Mouse (Mus musculus): ENCODE measurements around the gene Prkch. TPM values are rescaled to one million over a fixed set of nuclear protein-coding genes. Genes with fewer than 3 reads are reported as not detected.

Prkch gene
- polyA plus RNA-seq, 1 experiment, result not detected

DNA sequence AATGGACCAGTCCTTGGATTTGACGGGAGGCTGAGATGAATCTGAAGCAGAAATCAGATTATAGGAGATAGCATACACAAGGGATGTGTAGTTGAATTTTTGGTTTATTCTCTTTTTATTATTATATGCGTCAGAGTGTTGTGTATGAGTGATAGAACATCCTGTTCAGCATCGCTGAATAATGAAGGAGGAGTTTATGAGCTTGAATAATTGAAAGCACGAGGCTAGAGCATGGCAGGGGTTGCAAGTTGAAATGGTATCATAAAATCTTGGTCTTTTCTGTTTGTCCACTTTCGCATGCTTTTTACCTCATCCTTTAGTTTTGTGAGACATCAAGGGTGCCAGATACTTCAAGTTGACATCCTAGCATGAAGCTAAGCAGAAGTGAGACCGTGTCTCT, 60.6 kb downstream of the Prkch start:
- 90% methylated on average over 6 of the region's 6 CpGs for WGBS
- no peak for TF ChIP-seq POLR2A (IDR thresholded peaks at IDR 0.05; ENCODE audit: insufficient read depth, low read depth, low read length)
- TF ChIP-seq CTCF (IDR thresholded peaks at IDR 0.05; ENCODE audit: insufficient read depth, low read depth, low read length), result no peak

DNA sequence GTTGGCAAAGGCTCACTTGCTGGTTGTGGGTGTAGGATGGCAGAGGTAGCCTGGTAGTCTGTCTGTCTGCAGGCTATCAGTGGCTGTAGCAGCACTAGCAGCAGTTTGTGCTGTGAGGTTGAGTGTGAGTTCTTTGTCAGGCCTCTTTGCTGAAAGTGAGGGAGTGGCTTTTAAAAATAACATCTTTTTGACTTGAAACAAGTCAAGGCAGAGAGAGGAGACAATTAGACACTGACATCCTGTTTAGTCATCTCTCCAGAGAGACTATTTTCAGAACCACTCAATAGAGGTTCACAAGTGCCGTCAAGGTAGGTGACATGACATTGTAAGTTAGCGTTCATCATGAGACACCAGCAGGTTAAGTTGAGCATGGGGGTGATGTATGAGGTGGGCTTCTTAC, 63.1 kb downstream of the Prkch start:
- 88% methylated on average over 2 of the region's 2 CpGs for WGBS
- no peak overlapping the region for H3K27ac ChIP-seq (ENCODE audit: insufficient read depth, low read depth, low read length)
- TF ChIP-seq CTCF (IDR thresholded peaks at IDR 0.05; ENCODE audit: insufficient read depth, low read depth, low read length), result no peak
- no peak for TF ChIP-seq POLR2A (IDR thresholded peaks at IDR 0.05; ENCODE audit: insufficient read depth, low read depth, low read length)
- no peak overlapping the region for H3K4me3 ChIP-seq (ENCODE audit: insufficient read depth, low read depth, low read length)
- H3K4me1 ChIP-seq (ENCODE audit: control insufficient read depth, insufficient read depth, low read length), result no peaks in the 10 kb centered on the region

More for the DNA sequence above, 60.6 kb downstream of the Prkch start:
- Histone ChIP-seq H3K27ac (ENCODE audit: insufficient read depth, low read depth, low read length) (no peak overlapping the region), H3K4me1 (ENCODE audit: control insufficient read depth, insufficient read depth, low read length) (0 out of 2 replicates have a peak, but pooled peaks cover 3% of the 10 kb centered on the region), H3K4me3 (ENCODE audit: insufficient read depth, low read depth, low read length) (no peak overlapping the region)

DNA sequence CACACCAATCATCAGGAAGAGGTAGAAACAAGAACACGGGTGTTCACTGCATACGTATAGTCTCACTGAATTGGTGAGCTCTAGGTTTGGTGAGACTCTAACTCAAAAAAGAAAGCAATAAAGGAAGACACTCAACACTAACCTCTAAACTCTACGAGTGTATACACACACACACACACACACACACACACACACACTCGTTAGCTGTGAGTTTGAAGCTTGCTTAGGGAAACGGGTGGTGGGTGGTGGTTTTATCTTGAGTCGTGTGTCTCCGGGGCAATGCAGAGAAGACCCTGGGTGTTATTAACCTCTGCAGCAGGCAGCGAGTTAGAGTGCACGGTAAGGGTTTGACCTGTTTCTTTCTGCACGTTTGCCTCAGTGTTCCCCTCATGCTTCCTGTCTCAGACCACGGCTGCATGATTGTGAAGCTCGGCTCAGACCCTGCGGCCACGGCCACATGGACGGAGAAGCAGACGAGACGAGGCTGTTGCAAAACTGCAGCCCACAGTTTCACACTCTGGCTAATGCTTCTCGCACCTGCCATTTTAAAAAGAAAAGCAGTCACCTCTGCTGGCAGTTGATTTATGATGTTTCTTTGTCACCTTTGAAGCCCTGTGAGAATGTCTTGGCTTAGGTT, 72.1 kb downstream of the Prkch start:
- WGBS, result 80% methylated on average over 18 of the region's 18 CpGs
- Histone ChIP-seq H3K27ac (ENCODE audit: insufficient read depth, low read depth, low read length) (no peak overlapping the region), H3K4me3 (ENCODE audit: insufficient read depth, low read depth, low read length) (no peak overlapping the region), H3K4me1 (ENCODE audit: control insufficient read depth, insufficient read depth, low read length) (no peaks in the 10 kb centered on the region)
- TF ChIP-seq POLR2A (IDR thresholded peaks at IDR 0.05; ENCODE audit: insufficient read depth, low read depth, low read length), result no peak
- no peak for TF ChIP-seq CTCF (IDR thresholded peaks at IDR 0.05; ENCODE audit: insufficient read depth, low read depth, low read length)

DNA sequence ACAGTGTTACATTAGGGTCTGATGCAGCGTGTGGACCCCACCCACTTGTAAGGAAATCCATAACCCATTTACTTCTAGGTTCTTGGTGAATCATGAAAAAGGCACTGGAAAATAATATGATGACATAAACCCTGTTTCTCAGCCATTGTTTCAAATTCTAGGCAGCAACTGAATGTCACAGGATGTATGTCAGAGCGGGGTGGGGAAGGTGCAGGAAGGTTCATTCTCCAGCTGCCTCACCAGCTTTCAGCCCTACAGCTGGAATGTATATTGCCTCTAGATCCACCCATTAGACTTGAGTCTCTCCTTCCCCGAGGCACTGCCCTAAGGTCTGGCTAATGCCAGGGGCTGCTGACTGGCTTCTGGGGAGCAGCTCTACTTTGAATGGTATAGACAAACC, 78.8 kb downstream of the Prkch start:
- no peaks in the 10 kb centered on the region for H3K4me1 ChIP-seq (ENCODE audit: control insufficient read depth, insufficient read depth, low read length)
- TF ChIP-seq POLR2A (IDR thresholded peaks at IDR 0.05; ENCODE audit: insufficient read depth, low read depth, low read length) (no peak), CTCF (IDR thresholded peaks at IDR 0.05; ENCODE audit: insufficient read depth, low read depth, low read length) (no peak)
- H3K4me3 ChIP-seq (ENCODE audit: insufficient read depth, low read depth, low read length), result no peak overlapping the region
- WGBS, result 84% methylated on average over 3 of the region's 3 CpGs
- no peak overlapping the region for H3K27ac ChIP-seq (ENCODE audit: insufficient read depth, low read depth, low read length)

DNA sequence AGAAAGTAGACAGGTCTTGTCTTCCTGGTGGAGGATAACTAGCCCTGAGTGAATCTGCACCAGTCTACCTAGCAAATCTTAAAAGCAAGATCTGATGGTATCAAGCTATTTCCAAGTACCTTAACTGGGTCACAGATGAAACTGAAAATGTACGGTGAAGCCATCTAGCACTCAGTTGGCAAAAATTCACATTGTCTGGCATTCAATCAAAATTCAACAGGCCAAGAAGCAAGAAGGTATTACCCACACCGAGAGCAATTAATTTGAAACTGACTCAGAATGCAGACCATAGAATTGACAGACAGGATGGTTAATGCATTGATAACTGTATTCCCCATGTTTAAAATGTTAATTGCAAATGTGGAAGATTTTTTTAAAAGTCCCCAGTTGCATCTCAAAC, 82.1 kb downstream of the Prkch start:
- WGBS, result 61% methylated on average over 2 of the region's 2 CpGs
- Histone ChIP-seq H3K27ac (ENCODE audit: insufficient read depth, low read depth, low read length) (no peak overlapping the region), H3K4me3 (ENCODE audit: insufficient read depth, low read depth, low read length) (no peak overlapping the region), H3K4me1 (ENCODE audit: control insufficient read depth, insufficient read depth, low read length) (no peaks in the 10 kb centered on the region)
- TF ChIP-seq CTCF (IDR thresholded peaks at IDR 0.05; ENCODE audit: insufficient read depth, low read depth, low read length) (no peak), POLR2A (IDR thresholded peaks at IDR 0.05; ENCODE audit: insufficient read depth, low read depth, low read length) (no peak)

DNA sequence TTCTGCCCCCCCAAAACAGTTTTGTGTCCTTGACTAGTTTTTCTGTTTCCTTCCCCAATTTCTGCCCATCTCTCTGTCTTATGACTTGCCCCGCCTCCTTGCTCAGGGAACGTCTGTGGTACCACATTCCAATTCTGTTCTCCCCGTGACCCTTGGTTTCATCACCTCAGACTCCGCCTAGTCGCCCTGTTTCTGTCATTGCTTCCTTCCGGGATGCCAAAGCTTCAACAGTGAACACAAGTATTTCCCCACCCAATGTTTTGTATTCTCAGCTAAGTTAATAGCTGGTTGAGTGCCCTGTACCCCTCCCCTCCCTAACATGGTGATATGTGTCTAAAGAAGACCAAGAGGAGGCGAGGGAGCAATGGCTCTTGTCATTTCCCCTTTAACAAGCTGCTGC, 83.0 kb downstream of the Prkch start:
- Histone ChIP-seq H3K27ac (ENCODE audit: insufficient read depth, low read depth, low read length) (no peak overlapping the region), H3K4me3 (ENCODE audit: insufficient read depth, low read depth, low read length) (no peak overlapping the region), H3K4me1 (ENCODE audit: control insufficient read depth, insufficient read depth, low read length) (no peaks in the 10 kb centered on the region)
- 81% methylated on average over 7 of the region's 7 CpGs for WGBS
- TF ChIP-seq CTCF (IDR thresholded peaks at IDR 0.05; ENCODE audit: insufficient read depth, low read depth, low read length), result no peak
- no peak for TF ChIP-seq POLR2A (IDR thresholded peaks at IDR 0.05; ENCODE audit: insufficient read depth, low read depth, low read length)

DNA sequence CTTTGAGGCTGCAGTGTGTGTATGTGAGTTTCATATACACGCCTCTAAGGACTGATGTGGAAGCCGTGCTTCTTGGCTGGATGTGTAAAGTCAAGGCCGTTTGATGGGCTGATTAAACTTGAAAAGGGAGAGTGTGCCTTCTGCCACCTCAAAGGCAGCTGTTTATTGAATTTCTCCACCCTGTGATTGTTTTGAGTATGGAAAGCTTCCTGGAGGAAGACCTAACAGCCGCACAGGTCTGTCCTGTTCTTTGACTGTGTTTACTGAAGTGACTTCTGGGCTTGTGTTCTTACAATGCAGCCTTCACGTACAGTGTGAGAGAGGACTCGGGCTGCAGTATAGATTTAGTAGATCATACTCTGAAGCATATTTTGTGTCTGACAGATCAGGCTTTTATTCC, 86.1 kb downstream of the Prkch start:
- TF ChIP-seq CTCF (IDR thresholded peaks at IDR 0.05; ENCODE audit: insufficient read depth, low read depth, low read length) (no peak), POLR2A (IDR thresholded peaks at IDR 0.05; ENCODE audit: insufficient read depth, low read depth, low read length) (no peak)
- no peaks in the 10 kb centered on the region for H3K4me1 ChIP-seq (ENCODE audit: control insufficient read depth, insufficient read depth, low read length)
- WGBS, result 92% methylated on average over 6 of the region's 6 CpGs

DNA sequence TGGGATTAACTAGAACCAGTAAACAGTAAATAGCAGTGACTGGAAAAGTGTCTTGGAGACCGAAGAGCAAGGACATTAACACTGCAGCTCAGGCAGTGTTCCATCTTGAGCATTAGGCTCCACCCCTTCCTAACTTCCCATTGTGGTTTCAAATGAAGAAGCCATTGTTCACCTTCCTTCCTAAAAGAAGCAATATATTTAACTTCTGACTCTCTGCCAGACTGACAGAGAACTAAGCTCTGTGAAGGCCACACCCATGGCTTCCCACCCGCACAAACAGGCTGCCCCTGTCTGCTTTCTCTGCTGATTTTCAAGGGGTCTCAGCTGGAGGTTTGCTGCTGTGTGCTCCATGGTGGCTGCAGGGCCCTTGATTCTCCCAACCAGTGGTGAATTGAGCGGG, 86.9 kb downstream of the Prkch start:
- Histone ChIP-seq H3K4me1 (ENCODE audit: control insufficient read depth, insufficient read depth, low read length) (no peaks in the 10 kb centered on the region), H3K4me3 (ENCODE audit: insufficient read depth, low read depth, low read length) (no peak overlapping the region), H3K27ac (ENCODE audit: insufficient read depth, low read depth, low read length) (no peak overlapping the region)
- TF ChIP-seq POLR2A (IDR thresholded peaks at IDR 0.05; ENCODE audit: insufficient read depth, low read depth, low read length), result no peak
- 62% methylated on average over 3 of the region's 3 CpGs for WGBS

More for the DNA sequence above, 86.1 kb downstream of the Prkch start:
- Histone ChIP-seq H3K4me3 (ENCODE audit: insufficient read depth, low read depth, low read length) (no peak overlapping the region), H3K27ac (ENCODE audit: insufficient read depth, low read depth, low read length) (no peak overlapping the region)

DNA sequence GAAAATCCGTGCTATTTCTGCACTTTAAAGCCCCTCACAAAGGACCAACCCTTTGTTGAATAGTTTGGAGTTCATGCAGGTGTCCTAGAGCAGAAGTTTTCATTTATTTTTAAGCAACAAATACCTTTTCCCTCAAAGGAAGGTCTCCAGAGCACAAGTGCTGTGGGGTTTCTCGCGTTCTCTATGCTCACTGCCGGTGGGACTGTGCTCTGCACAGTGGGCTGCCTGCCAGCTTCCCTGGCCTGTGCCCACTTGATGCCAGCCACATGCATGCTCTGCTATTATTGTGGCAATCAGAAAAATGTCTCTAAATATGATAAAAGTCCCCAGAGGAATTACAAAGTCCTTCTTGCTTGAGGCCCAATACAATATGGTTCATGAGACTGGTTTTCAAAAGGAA, 87.4 kb downstream of the Prkch start:
- Histone ChIP-seq H3K4me3 (ENCODE audit: insufficient read depth, low read depth, low read length) (no peak overlapping the region), H3K27ac (ENCODE audit: insufficient read depth, low read depth, low read length) (no peak overlapping the region), H3K4me1 (ENCODE audit: control insufficient read depth, insufficient read depth, low read length) (no peaks in the 10 kb centered on the region)
- WGBS, result 75% methylated on average over 4 of the region's 4 CpGs
- no peak for TF ChIP-seq POLR2A (IDR thresholded peaks at IDR 0.05; ENCODE audit: insufficient read depth, low read depth, low read length)
- no peak for TF ChIP-seq CTCF (IDR thresholded peaks at IDR 0.05; ENCODE audit: insufficient read depth, low read depth, low read length)

DNA sequence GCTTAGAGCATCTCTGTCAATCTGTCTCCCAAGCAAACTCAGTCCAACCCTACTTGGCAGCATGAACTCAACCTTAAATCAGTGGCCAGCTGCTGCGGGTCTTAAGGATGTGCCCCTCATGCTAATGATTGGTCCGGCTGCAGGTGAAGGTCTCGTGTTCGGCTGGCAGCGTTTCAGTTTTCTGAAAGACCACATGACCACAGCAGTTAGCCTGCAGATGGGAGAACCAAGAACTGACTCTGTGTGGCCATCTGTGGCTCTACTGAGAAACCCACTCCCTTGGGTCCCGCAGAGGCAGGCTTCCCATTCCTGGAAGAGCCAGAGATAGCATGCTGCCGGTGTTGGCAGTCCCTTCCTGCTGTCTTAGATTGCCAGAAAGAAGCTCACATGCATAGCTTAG, 89.2 kb downstream of the Prkch start:
- WGBS, result 78% methylated on average over 7 of the region's 7 CpGs
- no peak overlapping the region for H3K4me3 ChIP-seq (ENCODE audit: insufficient read depth, low read depth, low read length)

More for the DNA sequence above, 89.2 kb downstream of the Prkch start:
- TF ChIP-seq POLR2A (IDR thresholded peaks at IDR 0.05; ENCODE audit: insufficient read depth, low read depth, low read length) (no peak), CTCF (IDR thresholded peaks at IDR 0.05; ENCODE audit: insufficient read depth, low read depth, low read length) (no peak)
- Histone ChIP-seq H3K4me1 (ENCODE audit: control insufficient read depth, insufficient read depth, low read length) (no peaks in the 10 kb centered on the region), H3K27ac (ENCODE audit: insufficient read depth, low read depth, low read length) (no peak overlapping the region)
